Mouse (Mus musculus): ENCODE measurements around the gene Rsrp1. TPM values are rescaled to one million over a fixed set of nuclear protein-coding genes. Genes with fewer than 3 reads are reported as not detected.

Rsrp1 gene
- total RNA-seq, 2 experiments from 2014 or later = 258 to 266 TPM

DNA sequence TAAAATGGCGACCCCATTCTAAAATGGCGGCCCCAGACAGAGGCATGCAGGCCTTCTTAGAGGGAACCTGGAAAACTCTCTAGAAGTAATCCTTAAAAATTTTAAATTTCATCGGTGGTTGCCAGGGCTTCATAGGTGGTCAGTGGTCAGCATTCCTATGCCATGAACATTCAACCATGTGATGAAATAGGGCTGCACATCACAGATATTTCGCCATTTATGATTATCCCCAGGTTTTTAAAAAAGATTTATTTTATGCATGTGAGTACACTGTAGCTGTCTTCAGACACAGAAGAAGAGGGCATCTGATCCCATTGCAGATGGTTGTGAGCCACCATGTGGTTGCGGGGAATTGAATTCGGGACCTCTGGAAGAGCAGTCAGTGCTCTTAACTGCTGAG, 2.8 kb upstream of the Rsrp1 start:
- DNase-seq (ENCODE audit: low spot score in 2 of 2) = no peak
- intact Hi-C loops (cut with DNase I) = no loop called here

DNA sequence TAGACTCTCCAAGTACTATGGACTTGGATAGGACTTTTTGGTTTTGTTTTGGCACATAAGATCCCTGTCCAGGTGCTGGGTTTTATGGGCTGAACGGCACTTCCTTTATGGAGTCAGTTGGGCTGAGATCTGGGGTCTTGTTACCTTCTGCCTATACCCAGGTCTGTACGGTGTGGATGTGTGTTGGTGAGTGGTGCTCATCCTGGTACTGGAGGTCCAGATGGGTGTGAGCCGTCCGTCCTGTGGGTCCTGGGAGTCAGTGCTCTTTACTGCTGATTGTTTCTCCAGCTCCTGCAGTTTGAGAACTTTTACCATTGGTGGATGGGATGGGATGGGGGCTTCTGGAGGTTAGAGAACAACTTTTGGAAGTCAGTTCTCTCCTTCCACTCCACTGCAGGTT, 1.7 kb upstream of the Rsrp1 start:
- intact Hi-C loops (cut with DNase I) = no loop called here

DNA sequence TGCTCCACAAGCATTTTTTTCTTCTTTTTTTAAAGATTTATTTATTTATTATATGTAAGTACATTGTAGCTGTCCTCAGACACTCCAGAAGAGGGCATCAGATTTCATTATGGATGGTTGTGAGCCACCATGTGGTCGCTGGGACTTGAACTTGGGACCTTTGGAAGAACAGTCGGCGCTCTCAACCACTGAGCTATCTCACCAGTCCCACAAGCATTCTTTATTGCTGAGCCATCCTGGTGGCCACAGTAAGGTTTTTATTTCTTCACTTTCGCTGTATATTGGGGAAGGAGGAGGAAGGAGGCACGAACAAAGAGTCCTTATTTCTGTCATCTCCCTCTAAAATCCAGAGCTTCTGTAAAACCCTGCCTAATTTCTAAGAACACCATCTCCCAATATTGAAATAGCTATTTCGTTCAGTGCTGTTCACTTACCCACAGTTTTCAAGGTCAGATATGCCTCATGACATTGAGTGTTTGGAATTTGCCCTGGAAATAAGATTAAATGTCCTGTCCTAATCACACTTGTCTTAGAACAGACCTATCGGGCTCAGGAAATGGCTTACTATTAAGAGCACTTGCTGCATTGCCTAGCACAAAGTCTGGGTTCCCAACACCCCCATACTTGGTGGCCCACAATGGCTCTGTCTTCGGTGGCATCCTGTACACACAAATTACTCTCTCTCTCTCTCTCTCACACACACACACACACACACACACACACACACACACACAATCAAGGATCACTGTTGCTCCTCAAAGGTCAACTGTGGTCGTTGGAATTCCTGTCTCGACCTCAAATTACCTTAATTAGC, 1.1 kb upstream of the Rsrp1 start:
- intact Hi-C loops (cut with DNase I) = no loop called here
- DNase-seq (ENCODE audit: low spot score in 2 of 2) = no peak

More for the DNA sequence above, 1.7 kb upstream of the Rsrp1 start:
- no peak for DNase-seq (ENCODE audit: low spot score in 2 of 2)

DNA sequence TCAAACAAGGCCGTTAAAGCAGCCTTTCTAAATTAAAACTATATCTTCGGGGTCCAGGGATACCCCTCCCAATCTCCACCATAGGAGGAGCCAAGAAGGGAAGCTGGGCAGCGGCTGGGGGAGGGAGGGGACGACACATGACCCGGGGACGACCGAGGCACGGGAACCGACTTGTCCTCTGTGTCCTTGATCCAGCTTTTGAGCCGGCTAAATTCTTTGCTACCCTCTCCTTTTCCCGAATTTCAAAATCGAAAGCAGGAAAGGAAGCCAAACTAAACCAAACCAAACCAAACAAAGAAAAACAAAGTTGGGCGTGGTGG, 507 bp upstream of the Rsrp1 start:
- DNase-seq (ENCODE audit: low spot score in 2 of 2) = peak; percentile 35 to 49
- intact Hi-C loops (cut with DNase I) = no loop called here

DNA sequence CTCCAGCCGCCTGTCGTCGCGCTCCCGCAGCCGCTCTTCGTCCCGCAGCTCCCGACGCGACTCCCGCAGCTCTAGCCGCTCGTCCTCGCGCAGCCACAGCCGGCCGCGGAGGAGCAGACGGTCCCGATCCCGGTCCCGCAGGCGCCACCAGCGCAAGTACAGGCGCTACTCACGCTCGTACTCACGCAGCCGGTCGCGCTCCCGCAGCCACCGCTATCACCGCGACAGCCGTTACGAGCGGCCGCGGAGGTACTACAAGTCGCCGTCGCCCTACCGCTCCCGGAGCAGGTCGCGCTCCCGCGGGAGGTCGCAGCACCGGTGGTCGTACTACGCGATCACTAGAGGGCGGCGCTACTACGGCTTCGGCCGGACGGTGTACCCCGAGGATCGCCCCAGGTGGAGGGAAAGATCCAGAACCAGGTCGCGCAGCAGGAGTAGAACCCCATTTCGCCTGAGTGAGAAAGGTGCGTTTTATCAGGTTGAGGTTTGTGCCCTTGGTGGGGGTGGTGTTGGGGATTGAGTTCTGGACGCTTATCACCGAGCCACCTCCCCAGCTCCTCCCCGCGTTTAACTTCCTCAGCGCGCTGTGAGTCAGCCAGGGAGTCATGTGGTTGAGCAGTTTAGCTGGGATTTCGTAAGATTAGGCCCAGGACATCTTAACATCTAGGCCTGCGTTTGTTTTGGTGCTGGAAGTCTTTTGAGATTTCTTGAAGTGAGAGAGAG, 788 bp downstream of the Rsrp1 start:
- intact Hi-C loops (cut with DNase I) = no loop called here
- peak; percentile 35 to 49 for DNase-seq (ENCODE audit: low spot score in 2 of 2)

DNA sequence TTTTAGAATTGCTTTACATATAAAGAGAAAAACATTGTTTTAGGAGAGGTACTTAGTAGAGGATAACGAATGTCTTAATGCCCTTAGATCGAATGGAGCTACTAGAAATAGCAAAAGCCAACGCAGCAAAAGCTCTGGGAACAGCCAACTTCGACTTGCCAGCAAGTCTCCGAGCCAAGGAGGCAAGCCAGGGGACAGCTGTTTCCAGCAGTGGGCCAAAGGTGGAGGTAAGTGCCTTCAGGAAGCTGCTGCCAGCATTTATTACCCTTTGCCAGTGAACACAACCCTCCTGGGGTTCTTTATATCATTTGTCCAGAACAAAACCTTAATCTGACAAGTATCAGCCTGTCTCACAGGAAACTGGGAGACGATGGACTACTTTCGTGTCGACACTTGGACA, 1.8 kb downstream of the Rsrp1 start:
- no peak for DNase-seq (ENCODE audit: low spot score in 2 of 2)
- intact Hi-C loops (cut with DNase I) = no loop called here

DNA sequence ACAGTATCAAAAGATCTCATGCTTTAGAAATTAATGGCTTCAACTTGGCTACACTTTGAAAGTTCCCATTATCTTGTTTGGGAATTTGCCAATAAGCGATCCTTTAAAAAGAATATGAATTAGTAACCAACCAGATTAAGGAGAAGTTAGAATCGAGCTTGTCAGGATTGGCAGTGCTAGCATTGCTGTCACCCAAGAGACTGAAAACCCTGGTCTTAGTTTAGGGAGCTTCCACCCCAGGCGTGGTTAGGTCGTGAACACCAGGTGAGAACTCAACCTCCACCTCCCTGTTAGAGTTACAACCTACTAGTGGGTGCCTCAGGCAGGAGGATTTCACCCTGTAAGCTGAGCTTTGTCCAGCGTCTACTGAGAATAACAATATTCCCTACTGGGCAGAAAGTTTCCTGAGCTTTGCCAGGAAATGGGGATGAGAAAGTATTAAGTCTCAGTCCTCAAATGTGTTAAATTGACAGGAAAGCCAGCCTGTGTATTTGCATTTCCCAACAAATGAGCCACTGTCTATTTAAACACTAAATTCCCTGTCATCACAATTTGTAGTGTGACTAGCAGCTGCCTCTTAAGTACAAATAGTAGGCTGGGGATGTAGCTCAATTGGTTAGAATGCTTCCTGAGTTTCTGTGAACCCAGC, 4.5 kb downstream of the Rsrp1 start:
- no peak for DNase-seq (ENCODE audit: low spot score in 2 of 2)
- intact Hi-C loops (cut with DNase I) = no loop called here

DNA sequence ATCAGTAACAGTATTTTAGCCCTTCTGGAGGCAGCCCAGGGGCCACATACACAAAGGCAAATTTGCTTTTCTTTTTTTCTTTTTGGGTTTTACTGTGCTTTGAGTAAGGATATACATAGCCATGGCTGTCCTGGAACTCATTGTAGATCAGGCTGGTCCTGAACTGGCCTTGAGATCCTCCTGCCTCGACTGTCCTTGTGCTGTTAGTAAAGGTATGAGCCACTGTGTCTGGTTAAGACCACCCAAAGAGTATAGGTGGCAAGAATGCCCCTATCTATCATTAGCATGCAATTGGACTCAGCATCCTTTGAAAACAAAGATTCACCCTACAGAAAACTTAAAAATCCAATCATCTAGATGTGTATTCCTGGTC, 5.1 kb downstream of the Rsrp1 start:
- intact Hi-C loops (cut with DNase I) = no loop called here
- DNase-seq (ENCODE audit: low spot score in 2 of 2) = no peak

DNA sequence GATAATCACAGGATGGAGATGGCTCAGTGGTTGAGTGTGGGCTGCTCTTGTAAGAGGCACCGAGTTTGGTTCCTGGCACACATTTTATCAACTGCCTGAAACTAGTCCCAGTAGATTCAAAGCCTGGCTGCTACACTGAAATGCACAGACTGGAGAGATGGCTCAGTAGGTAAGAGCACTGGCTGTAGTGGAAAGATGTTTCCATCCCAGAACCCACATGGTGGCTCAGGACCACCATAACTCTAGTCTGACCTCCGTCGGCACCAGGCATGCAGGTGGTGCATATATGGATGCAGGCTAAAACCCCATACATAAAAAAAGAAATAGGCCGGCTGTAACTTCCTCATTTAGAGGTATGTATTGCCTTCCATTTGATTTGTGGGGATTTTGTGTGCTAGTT, 6.1 kb downstream of the Rsrp1 start:
- no peak for DNase-seq (ENCODE audit: low spot score in 2 of 2)
- intact Hi-C loops (cut with DNase I) = no loop called here

DNA sequence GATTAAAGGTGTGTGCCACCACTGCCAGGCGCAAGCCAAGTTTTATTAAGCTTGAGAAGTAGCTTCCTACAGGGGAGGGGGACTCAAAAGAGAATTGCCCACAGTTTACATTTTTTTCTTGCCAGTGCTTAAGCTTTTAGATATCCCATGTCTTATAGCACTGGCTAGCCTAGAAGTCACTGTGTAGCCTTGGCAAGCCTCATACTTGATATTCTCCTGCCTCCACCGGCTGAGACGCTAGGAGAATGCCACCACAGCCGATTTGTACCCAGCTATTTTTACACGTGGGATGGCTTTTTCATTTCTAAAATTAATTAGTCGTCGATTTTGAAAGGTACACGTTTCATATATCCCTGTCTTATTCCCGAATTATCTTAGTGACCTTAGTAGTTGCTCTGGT, 6.8 kb downstream of the Rsrp1 start:
- DNase-seq (ENCODE audit: low spot score in 2 of 2) = no peak
- intact Hi-C loops (cut with DNase I) = no loop called here

DNA sequence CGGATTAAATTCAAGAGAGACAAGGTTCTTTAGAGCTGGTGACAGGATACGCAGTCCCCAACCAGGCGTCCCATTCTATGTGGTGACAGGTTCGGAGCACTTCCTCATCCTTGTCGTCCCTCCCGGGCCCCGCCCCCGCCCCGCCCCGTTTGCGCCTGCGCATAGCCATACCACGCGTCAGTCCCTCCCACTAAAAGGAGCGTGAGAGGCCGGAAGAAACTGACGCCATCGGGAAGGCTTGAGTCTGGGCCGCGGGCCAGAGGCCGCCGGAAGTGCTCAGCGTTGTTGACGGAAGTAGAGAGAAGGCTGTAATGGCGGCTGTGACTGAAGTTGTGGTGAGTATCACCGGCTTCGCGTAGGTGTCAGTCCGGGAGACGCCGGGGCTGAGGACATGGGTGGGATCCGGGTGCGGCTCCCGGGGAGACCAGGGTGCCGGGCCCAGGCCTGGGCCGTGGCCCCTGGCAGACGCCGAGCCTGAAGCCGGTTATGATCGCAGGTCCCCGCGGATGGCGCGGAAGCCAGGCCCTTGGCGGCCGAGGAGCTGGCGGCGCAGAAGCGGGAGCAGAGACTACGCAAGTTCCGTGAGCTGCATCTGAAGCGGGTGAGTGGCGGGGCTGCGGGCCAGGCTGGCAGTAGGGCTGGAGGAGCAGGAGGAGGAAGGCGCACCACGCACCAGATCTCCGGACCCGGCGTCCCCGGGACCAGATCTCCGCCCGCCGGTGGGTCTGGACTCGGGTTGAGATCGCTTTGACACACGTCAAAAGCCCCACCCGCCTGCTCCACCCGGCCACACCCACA, 7.5 kb downstream of the Rsrp1 start, which contains the start of gene Syf2:
Gene Syf2, plus strand, starts transcription at position 215 of the 798 bp plus-strand sequence.
- DNase-seq (ENCODE audit: low spot score in 2 of 2) = peak; percentile 93
- intact Hi-C loops (cut with DNase I) = no loop called here

DNA sequence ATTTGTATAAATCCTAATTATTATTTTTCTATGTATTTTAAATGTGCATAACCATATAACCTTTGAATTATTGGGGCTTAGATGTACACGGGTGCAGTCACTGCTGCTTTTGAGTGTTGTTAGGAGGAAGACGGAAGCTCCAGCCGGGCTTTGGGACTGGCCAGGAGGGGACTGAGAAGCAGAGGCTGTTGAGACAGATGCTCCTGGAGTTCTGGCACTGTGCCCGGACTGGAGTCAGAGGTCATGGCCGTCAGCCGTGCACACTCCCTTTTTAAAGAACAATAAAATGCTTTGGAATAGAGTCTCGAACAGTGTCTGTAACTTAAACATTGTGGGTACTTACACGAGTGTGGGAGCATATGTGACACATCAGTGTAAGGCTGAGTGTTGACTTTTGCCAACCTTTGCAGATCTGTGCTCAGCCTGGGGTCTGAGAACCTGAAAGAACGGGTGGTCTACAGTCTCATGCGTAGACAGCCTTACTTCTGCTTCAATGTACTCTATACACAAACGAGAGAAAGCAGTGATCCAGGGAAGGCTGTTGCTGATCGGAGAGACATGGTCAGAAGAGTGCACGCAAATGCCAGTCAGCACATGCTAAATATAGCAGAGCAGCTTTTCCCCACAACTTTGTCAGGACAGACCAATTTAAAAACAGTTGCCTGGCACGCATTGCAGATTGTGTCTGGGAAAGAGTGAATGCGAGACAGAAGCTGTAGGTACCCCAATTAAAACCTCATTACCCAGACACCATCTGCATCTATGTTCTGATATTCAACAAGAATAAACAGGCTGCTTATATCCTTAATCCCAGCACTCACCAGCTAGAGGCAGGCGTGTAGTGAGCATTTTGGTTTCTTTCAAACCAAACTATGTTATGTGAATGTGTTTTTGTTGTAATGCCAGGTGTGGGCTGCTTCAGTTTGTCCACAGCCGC, 14.1 kb downstream of the Rsrp1 start:
- intact Hi-C loops (cut with DNase I) = no loop called here
- no peak for DNase-seq (ENCODE audit: low spot score in 2 of 2)

DNA sequence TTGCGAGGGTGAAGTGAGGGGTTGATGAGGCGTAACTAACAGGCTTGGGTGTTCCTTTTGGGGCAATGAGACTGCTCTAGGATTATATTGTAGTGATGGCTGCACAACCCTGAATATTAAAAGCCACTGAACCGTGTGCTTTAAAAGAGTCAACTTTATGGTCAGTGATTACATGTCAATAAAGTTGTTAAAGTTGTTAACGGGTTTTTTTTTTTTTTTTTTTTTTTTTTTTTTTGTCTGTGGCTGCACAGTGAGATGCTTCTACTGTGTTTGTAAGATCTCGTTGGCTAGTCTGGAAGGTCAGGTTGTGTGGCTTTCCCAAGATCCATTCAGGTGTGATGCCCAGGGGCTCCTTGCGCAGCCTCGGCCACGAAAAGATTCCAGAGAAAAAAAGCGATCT, 16.5 kb downstream of the Rsrp1 start:
- no peak for DNase-seq (ENCODE audit: low spot score in 2 of 2)
- intact Hi-C loops (cut with DNase I) = no loop called here

DNA sequence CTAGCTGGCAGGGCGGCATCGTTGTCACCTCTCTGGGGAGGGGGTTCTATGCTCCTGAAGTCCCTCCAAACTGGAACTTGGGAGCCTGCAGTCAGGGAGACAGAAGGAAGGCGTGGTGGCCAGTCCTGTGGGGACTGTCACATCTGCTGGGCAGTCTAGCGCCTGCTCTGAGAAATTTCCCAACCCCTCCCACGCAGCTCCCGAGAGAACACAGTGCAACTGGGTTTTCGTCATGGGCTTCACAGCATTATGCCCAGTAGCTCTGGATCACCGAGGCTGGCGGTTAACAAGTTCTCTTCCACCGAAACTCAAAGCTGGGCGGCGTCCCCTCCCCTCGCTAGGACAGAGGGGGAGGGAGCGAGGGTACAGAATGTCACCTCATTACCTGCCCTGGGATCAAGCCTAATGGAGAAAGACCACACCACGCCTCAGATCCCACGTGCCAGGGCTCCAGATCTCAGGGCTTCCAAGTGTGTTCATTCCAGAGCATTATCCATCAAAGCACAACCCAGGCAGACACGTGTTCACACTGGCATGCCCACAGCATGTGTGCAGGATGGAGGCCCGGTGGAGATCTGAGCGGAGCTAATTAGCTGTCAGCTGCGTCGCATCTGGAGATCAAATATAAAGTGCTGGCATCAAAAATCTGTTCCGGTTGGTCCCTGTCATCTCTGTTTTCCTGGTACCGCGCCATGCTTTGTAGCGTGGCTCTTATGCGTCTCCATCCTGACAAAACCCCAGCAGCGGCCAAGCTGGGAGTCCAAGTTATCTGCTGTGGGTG, 20.6 kb downstream of the Rsrp1 start:
- intact Hi-C loops (cut with DNase I) = no loop called here
- peak; percentile 51 to 63 for DNase-seq (ENCODE audit: low spot score in 2 of 2)

DNA sequence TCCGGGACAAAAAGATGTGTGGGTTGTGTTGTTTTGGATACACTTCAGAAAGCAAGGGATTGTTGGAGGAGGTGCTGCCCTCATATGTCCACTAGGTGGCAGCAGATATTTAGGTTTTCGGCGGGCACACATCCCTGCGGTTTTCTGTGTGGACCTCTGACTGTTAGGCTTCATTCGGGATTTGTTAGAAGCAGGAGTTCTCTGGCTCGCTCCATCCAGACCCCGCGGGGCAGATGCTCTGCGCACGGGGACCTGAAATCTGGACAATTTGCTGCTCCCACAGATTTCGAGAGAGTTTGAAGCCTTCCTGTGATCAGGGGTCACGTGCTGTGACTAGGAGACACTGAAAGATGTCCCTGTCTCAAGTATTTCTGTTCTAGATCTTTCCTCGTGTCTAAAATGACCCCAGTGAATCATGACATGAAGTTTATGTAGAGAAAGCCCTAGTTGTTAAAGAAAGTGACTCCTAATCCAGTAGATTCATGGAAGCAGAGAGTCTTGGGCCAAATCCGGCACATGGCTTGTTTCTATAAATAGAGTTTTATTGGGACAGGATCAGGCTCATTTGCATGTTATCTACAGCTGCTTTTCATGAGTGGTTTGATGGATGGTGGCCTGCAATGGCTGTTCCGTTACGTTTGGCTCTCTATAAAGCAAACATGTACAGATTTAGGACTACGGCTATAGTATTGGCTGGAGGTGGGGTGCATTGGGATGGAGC, 22.8 kb downstream of the Rsrp1 start:
- intact Hi-C loops (cut with DNase I) = loop anchor here (1.0 to 5.0 kb wide), 4 partner anchors 121 to 371 kb away; no protein-coding TSS in a partner anchor

DNA sequence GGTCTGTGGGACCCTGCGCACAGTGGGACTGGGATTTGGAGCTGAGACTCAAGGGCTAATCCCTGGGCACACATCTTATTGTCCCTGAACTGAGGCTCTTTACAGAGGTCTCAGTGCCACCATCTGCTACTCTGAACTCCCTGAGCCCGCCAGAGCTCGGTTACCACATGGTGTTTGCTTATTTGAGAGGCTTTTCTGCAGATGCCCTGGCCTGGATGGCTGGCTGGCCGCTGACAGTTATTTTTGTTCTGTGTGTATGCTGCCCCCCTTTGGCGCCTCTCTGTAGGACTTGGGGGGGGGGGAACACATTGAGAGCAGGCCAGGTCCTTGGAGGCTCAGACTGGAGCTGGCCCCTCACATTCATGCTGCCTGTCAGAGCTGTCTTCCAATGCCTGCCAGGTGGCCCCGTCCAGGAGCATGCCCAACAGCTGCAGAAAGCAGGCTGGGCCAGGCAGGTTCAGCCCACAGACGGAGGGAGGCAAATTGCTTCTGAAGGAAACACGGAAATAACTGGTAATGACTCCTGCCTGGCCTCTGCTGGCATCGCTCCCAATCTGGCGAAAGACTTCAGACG, 27.2 kb downstream of the Rsrp1 start:
- no peak for DNase-seq (ENCODE audit: low spot score in 2 of 2)
- intact Hi-C loops (cut with DNase I) = no loop called here

More for the DNA sequence above, 22.8 kb downstream of the Rsrp1 start:
- DNase-seq (ENCODE audit: low spot score in 2 of 2) = peak; percentile 75

DNA sequence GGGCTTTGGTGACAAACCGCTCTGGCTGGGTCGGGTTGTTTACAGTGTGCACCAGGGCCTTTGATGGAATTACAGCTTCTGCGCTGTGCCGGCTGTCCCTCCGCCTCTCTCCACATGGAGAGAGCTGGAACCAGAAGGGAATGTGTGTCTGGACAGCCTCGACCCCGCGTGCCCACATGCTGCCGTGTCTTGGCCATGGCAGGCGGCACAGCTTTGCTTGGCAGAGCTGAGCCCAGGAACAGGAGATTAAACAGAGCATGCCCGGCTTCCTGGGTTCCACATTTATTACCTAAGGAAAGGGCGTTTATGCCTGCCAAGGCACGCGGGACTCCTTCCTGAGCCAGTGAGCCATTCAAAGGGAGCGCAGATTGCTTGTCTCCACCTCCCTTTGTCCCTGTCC, 31.1 kb downstream of the Rsrp1 start:
- intact Hi-C loops (cut with DNase I) = no loop called here
- no peak for DNase-seq (ENCODE audit: low spot score in 2 of 2)

All from left cerebral cortex, postnatal 36 days (tissue).